Mouse (Mus musculus) cerebellum, postnatal 14 days (tissue): ENCODE results near the gene Clock.

ENCODE experiments used
- DNase-seq, 2 experiments: peaks; one replicate each; pipeline ENCODE4 v3.0.0; 2021; ENCODE audit warnings: mixed read lengths in 2 of 2

The Clock gene

GRCm38 (mm10) chr5:76176841-76177240 lies 127.8 kb downstream of the Clock start:
- no peak for DNase-seq

- DNase-seq: no peak
Observed at GRCm38 (mm10) chr5:76176411-76176810, 128.2 kb downstream of the Clock start.

GRCm38 (mm10) chr5:76175051-76175450 lies 129.5 kb downstream of the Clock start:
- no peak for DNase-seq

GRCm38 (mm10) chr5:76171039-76171438 lies 133.6 kb downstream of the Clock start:
- no peak for DNase-seq

- DNase-seq: no peak
Observed at GRCm38 (mm10) chr5:76170522-76170921, 134.1 kb downstream of the Clock start.

GRCm38 (mm10) chr5:76164827-76165226 lies 139.8 kb downstream of the Clock start:
- no peak for DNase-seq

- no peak for DNase-seq
Observed at GRCm38 (mm10) chr5:76163828-76164390, 140.7 kb downstream of the Clock start.

- DNase-seq: no peak
Observed at GRCm38 (mm10) chr5:76162926-76163325, 141.7 kb downstream of the Clock start.

- DNase-seq: no peak
Observed at GRCm38 (mm10) chr5:76161491-76161890, 143.1 kb downstream of the Clock start.

GRCm38 (mm10) chr5:76160086-76160485 lies 144.5 kb downstream of the Clock start:
- no peak for DNase-seq
